Mouse (Mus musculus) midbrain, embryonic 15.5 days (tissue): ENCODE results near the gene Uhmk1. TPM values are rescaled to one million over a fixed set of nuclear protein-coding genes. Genes with fewer than 3 reads are reported as not detected.
A peak's percentile ranks its signal among the peaks of the same experiment; 100 is the strongest.
"Not testable (repeated sequence)": the region's sequence is repeated elsewhere in the genome, so short reads cannot be mapped to it uniquely, and the experiment has no call there.

ENCODE experiments used
- ATAC-seq: fragments of 200-750 bp; cut with Nextera tagmentation; replicated peaks from 2 replicates; pipeline ENCODE4 v1.8.0; 2017; ENCODE audit warnings: moderate TSS enrichment
- H3K27ac ChIP-seq: fragments of 300-500 bp; sonication (generic); 2 replicates; pipeline ENCODE4 v1.5.1; 2015; ENCODE audit warnings: mild to moderate bottlenecking, inconsistent platforms
- H3K27me3 ChIP-seq: fragments of 300-500 bp; sonication (generic); replicated peaks from 2 replicates; pipeline ENCODE4 v1.6.1; 2015; ENCODE audit warnings: inconsistent platforms
- H3K36me3 ChIP-seq: fragments of 300-500 bp; sonication (generic); replicated peaks from 2 replicates; pipeline ENCODE4 v1.6.1; 2015; ENCODE audit warnings: inconsistent platforms
- H3K4me1 ChIP-seq: fragments of 300-500 bp; sonication (generic); 2 replicates; pipeline ENCODE4 v1.6.1; 2015; ENCODE audit warnings: inconsistent platforms
- H3K4me2 ChIP-seq: fragments of 300-500 bp; sonication (generic); 2 replicates; pipeline ENCODE4 v1.6.1; 2015; ENCODE audit warnings: inconsistent platforms, mild to moderate bottlenecking, moderate library complexity
- H3K4me3 ChIP-seq: fragments of 300-500 bp; sonication (generic); 2 replicates; pipeline ENCODE4 v1.5.1; 2015; ENCODE audit warnings: mild to moderate bottlenecking, inconsistent platforms
- H3K9ac ChIP-seq: fragments of 300-500 bp; sonication (generic); 2 replicates; pipeline ENCODE4 v1.6.1; 2015; ENCODE audit warnings: mild to moderate bottlenecking, inconsistent platforms
- H3K9me3 ChIP-seq: fragments of 300-500 bp; sonication (generic); 2 replicates; pipeline ENCODE4 v1.6.1; 2016; ENCODE audit warnings: inconsistent platforms
- WGBS: fragments of 180-500 bp; shearing (Covaris S2); methylation state at CpG from one replicate; pipeline ENCODE4 v1.1.7; 2015; ENCODE audit warnings: mixed read lengths; 5-methylcytosine and 5-hydroxymethylcytosine counted together
- polyA plus RNA-seq: library from polyadenylated mRNA; unstranded; fragments of >200 nt; fragmentation: Nextera tagmentation; extraction: Ambion mirVana; gene quantifications from 2 replicates; pipeline ENCODE4 v1.2.1, GENCODE M21; 2015

The Uhmk1 gene
- 9.1 TPM in 2 replicates for polyA plus RNA-seq

DNA sequence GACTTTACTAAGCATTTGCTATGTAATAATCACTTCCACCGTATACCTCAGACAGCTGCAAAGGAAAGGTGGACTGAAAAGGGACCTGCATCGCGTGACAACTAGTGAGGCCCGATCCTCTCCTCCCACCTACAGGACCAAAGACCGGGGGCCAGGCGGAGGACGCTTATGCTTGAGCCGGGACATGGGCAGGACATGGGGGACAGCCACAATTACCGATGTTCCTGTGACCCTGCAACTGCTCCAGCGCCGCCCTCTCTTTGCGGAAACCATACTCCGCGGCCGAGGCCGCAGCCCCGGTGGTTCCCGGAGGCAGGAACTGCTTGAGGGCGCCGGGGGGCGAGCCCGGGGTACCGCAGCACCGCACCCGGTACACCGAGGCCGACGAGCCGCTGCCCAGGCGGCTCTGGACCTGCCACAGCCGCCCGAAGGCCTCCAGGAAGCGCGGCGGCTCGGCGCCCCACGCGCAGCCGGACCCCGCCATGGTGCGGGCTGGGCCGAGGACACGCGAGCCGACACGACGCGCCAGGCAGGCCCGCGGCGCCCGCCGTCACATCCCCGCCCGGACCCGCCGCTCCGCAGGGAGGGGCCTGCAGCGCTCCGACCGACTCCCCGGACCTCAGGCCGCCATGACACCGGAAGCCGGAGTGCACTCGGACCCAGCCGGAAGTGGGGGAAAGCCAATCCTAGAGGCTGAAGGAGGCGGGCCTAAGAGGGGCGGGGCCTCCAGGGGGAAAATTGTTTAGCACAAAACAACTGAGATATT is at the start of gene Uhmk1:
TSS of gene Uhmk1 (minus strand) at position 641 of the 766 bp plus-strand sequence.
- peak within 1 kb of the TSS; percentile 79 for H3K9ac ChIP-seq
- H3K9me3 ChIP-seq: no peaks in the 10 kb centered on the region
- H3K27ac ChIP-seq: peak within 1 kb of the TSS; percentile 64
- WGBS: under 1% methylated on average over 70 of the region's 70 CpGs
- H3K36me3 ChIP-seq: peaks cover 6% of the 10 kb centered on the region; the same call in 1 of the 2 replicates
- H3K4me1 ChIP-seq: peaks cover 9% of the 10 kb centered on the region
- peak; percentile 100 for ATAC-seq
- peak within 1 kb of the TSS; percentile 61 for H3K4me2 ChIP-seq
- peaks cover 4% of the 10 kb centered on the region; the same call in 1 of the 2 replicates for H3K27me3 ChIP-seq
- peak within 1 kb of the TSS; percentile 71 for H3K4me3 ChIP-seq

GRCm38 (mm10) chr1:170255560-170255910 is 40.3 kb upstream of the Uhmk1 start:
- Histone ChIP-seq H3K9ac (peak overlapping the region; percentile 78), H3K9me3 (no peaks in the 10 kb centered on the region), H3K27me3 (peaks cover 11% of the 10 kb centered on the region; the same call in 1 of the 2 replicates), H3K27ac (peak overlapping the region; percentile 66), H3K4me1 (peaks cover 4% of the 10 kb centered on the region), H3K4me2 (peak overlapping the region; percentile 94), H3K4me3 (peak overlapping the region; percentile 75), H3K36me3 (no peaks in the 10 kb centered on the region)
- ATAC-seq: peak; percentile 100
- WGBS: 4% methylated on average over 32 of the region's 32 CpGs

- Histone ChIP-seq H3K27me3 (peaks cover 11% of the 10 kb centered on the region; the same call in 1 of the 2 replicates), H3K36me3 (no peaks in the 10 kb centered on the region), H3K9ac (peak overlapping the region; percentile 78), H3K4me2 (peak overlapping the region; percentile 94), H3K27ac (peak overlapping the region; percentile 66), H3K4me1 (peaks cover 4% of the 10 kb centered on the region), H3K9me3 (no peaks in the 10 kb centered on the region), H3K4me3 (peak overlapping the region; percentile 75)
- peak; percentile 89 for ATAC-seq
- WGBS: 22% methylated on average over 30 of the region's 30 CpGs
Measured at GRCm38 (mm10) chr1:170254893-170255559, 39.8 kb upstream of the Uhmk1 start.

- Histone ChIP-seq H3K27me3 (peaks cover 10% of the 10 kb centered on the region; the same call in 1 of the 2 replicates), H3K27ac (no peak overlapping the region), H3K36me3 (no peaks in the 10 kb centered on the region), H3K4me3 (no peak overlapping the region), H3K4me1 (no peaks in the 10 kb centered on the region), H3K4me2 (no peak overlapping the region), H3K9me3 (no peaks in the 10 kb centered on the region), H3K9ac (no peak overlapping the region)
- ATAC-seq: no peak
- WGBS: 88% methylated on average over 3 of the region's 3 CpGs
Measured at GRCm38 (mm10) chr1:170245016-170245415, 29.8 kb upstream of the Uhmk1 start.

GRCm38 (mm10) chr1:170232688-170233087 is 17.5 kb upstream of the Uhmk1 start, which contains the start of gene Sh2d1b2:
Gene Sh2d1b2 (plus strand): TSS chr1:170232749.
- H3K4me1 ChIP-seq, H3K36me3 ChIP-seq, H3K4me3 ChIP-seq, H3K27ac ChIP-seq, H3K27me3 ChIP-seq, H3K9ac ChIP-seq, ATAC-seq, H3K9me3 ChIP-seq, H3K4me2 ChIP-seq: not testable (repeated sequence)
- WGBS: 82% methylated on average over 6 of the region's 6 CpGs

DNA sequence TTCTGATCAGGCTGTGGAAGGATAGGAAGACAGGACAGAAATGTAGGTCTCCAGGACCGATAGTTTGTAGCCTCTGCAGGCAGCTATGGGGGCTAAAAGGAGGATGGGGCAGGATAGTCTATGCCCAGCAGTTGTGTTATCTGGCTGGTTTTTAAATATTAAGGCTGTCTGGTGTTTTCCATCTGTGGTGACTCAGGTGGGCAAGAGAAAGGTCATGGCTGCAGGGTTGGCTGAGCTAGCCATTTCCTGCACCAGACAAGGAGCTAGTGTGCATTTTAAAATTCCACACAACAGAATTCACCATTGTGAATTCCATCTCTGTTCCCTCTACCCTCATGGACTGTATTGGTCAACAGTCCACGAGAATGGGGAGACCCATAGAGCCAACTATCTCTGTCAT is 8.1 kb upstream of the Uhmk1 start:
- Histone ChIP-seq H3K36me3 (no peaks in the 10 kb centered on the region), H3K27me3 (no peaks in the 10 kb centered on the region), H3K4me1 (no peaks in the 10 kb centered on the region), H3K9me3 (no peaks in the 10 kb centered on the region), H3K27ac (no peak overlapping the region), H3K9ac (no peak overlapping the region), H3K4me2 (no peak overlapping the region), H3K4me3 (no peak overlapping the region)
- WGBS: 75% methylated on average over 2 of the region's 2 CpGs
- no peak for ATAC-seq

- H3K9me3 ChIP-seq: no peaks in the 10 kb centered on the region
- peaks cover 4% of the 10 kb centered on the region; the same call in 1 of the 2 replicates for H3K27me3 ChIP-seq
- no peak overlapping the region for H3K9ac ChIP-seq
- no peak overlapping the region for H3K4me3 ChIP-seq
- no peaks in the 10 kb centered on the region for H3K36me3 ChIP-seq
- H3K4me1 ChIP-seq: no peaks in the 10 kb centered on the region
- no peak overlapping the region for H3K27ac ChIP-seq
- no peak overlapping the region for H3K4me2 ChIP-seq
- no peak for ATAC-seq
Measured at GRCm38 (mm10) chr1:170220351-170220750, 5.2 kb upstream of the Uhmk1 start.

GRCm38 (mm10) chr1:170218091-170218884 is 3.1 kb upstream of the Uhmk1 start:
- Histone ChIP-seq H3K4me3 (no peak overlapping the region), H3K9ac (no peak overlapping the region), H3K4me2 (no peak overlapping the region), H3K27me3 (peaks cover 4% of the 10 kb centered on the region; the same call in 1 of the 2 replicates), H3K36me3 (no peaks in the 10 kb centered on the region), H3K4me1 (peaks cover 7% of the 10 kb centered on the region), H3K27ac (no peak overlapping the region), H3K9me3 (no peaks in the 10 kb centered on the region)
- ATAC-seq: no peak
- 81% methylated on average over 6 of the region's 6 CpGs for WGBS

- H3K9ac ChIP-seq: no peak overlapping the region
- peak overlapping the region; percentile 61 for H3K4me2 ChIP-seq
- H3K9me3 ChIP-seq: no peaks in the 10 kb centered on the region
- H3K27ac ChIP-seq: 0 out of 2 replicates have a peak overlapping the region, but pooled peaks have one; percentile 64
- peaks cover 4% of the 10 kb centered on the region; the same call in 1 of the 2 replicates for H3K27me3 ChIP-seq
- peak overlapping the region; percentile 71 for H3K4me3 ChIP-seq
- ATAC-seq: peak; percentile 26; the same call in 1 of the 2 replicates
- 77% methylated on average over 3 of the region's 3 CpGs for WGBS
- H3K36me3 ChIP-seq: peaks cover 5% of the 10 kb centered on the region; the same call in 1 of the 2 replicates
- peaks cover 9% of the 10 kb centered on the region for H3K4me1 ChIP-seq
Measured at GRCm38 (mm10) chr1:170215590-170215989, 393 bp upstream of the Uhmk1 start.

- peaks cover 9% of the 10 kb centered on the region for H3K4me1 ChIP-seq
- H3K36me3 ChIP-seq: peaks cover 6% of the 10 kb centered on the region; the same call in 1 of the 2 replicates
- peak overlapping the region; percentile 64; the same call in 1 of the 2 replicates for H3K27ac ChIP-seq
- 41% methylated on average over 7 of the region's 7 CpGs for WGBS
- H3K4me3 ChIP-seq: peak overlapping the region; percentile 71
- H3K9ac ChIP-seq: peak overlapping the region; percentile 79
- ATAC-seq: no peak
- no peaks in the 10 kb centered on the region for H3K9me3 ChIP-seq
- H3K4me2 ChIP-seq: peak overlapping the region; percentile 61
- H3K27me3 ChIP-seq: peaks cover 4% of the 10 kb centered on the region; the same call in 1 of the 2 replicates
Measured at GRCm38 (mm10) chr1:170214383-170214756, 827 bp downstream of the Uhmk1 start.

GRCm38 (mm10) chr1:170213181-170213879 is 1.9 kb downstream of the Uhmk1 start:
- H3K4me1 ChIP-seq: peaks cover 9% of the 10 kb centered on the region
- peaks cover 6% of the 10 kb centered on the region; the same call in 1 of the 2 replicates for H3K36me3 ChIP-seq
- H3K9me3 ChIP-seq: no peaks in the 10 kb centered on the region
- no peak overlapping the region for H3K9ac ChIP-seq
- H3K27me3 ChIP-seq: peaks cover 4% of the 10 kb centered on the region; the same call in 1 of the 2 replicates
- no peak overlapping the region for H3K4me3 ChIP-seq
- no peak for ATAC-seq
- 88% methylated on average over 10 of the region's 10 CpGs for WGBS
- no peak overlapping the region for H3K4me2 ChIP-seq
- H3K27ac ChIP-seq: no peak overlapping the region
